Mouse (Mus musculus) olfactory bulb, adult 2 months (tissue): ENCODE results near the gene Gm10643.
A peak's percentile ranks its signal among the peaks of the same experiment; 100 is the strongest.

Experiments used
- CTCF ChIP-seq: fragments of 200-500 bp; IDR thresholded peaks from 2 replicates; pipeline ENCODE4 v1.5.1; 2012; ENCODE audit warnings: low read depth, mild to moderate bottlenecking, low read length, moderate library complexity; ENCODE audit not compliant: insufficient read depth
- POLR2A ChIP-seq: fragments of 200-500 bp; IDR thresholded peaks from 2 replicates; pipeline ENCODE4 v1.6.1; 2012; ENCODE audit warnings: mild to moderate bottlenecking, low read depth, low read length, moderate library complexity; ENCODE audit not compliant: insufficient read depth

DNA sequence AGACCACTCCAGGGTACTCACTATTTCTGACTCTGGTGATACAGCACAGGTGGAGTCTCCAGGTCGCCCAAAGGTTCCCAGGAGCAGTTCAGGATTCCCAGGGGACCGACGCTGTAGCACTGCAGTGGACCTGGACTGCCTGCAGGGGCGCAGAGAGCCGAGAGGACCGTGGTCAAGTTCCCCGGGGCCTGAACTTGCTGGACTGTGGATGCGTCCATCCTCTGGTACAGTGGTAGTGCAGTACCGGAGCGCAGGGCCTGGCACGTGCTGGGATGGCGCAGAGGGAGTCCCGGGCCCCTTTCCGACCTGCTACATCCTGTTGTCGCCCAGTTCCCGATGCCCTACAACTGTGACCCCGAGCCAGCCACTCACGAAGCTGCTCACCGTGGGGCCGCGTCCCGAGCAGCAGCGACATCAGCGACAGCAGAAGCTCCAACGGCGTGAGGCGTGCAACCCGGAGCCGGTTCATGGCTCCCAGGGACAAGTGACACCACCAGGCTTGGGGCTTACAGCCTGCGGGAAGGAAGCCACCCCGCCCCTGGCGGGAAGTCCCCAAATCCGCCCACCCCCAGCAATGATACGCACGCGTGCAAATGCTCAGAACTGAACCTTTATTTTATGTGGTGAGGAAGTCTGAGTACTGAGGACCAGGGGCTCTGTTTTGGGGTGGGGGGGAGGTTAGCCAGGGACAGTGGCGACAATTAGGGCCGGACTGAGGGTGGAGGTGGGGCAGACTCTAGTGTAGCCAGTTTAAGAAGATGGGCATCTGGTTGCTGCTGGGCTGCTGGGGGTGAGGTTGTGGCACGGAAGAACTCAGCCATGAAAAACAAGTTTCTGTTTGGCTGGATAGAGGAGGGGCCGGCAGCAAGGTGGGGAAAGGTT, 22.6 kb downstream of the Gm10643 start, which contains the start of gene Il27ra:
- TF ChIP-seq CTCF (peak; percentile 41; the same call in 1 of the 2 replicates), POLR2A (no peak)
